Mouse (Mus musculus) midbrain, embryonic 11.5 days (tissue): ENCODE results near the gene Psmb5. TPM values are rescaled to one million over a fixed set of nuclear protein-coding genes. Genes with fewer than 3 reads are reported as not detected.
"Not testable (repeated sequence)": the region's sequence is repeated elsewhere in the genome, so short reads cannot be mapped to it uniquely, and the experiment has no call there.

Experiments
- ATAC-seq: fragments of 200-750 bp; cut with Nextera tagmentation; 2 replicates; pipeline ENCODE4 v1.8.0; 2017; ENCODE audit warnings: moderate TSS enrichment, moderate library complexity; ENCODE audit not compliant: low FRiP score
- DNase-seq: peaks from one replicate; pipeline ENCODE4 v3.0.0; 2015; ENCODE audit warnings: low spot score; ENCODE audit errors: missing footprints
- H3K27ac ChIP-seq: fragments of 300-500 bp; sonication (generic); 2 replicates; pipeline ENCODE4 v1.5.1; 2014; ENCODE audit warnings: low read depth, low read length
- H3K27me3 ChIP-seq: fragments of 300-500 bp; sonication (generic); 2 replicates; pipeline ENCODE4 v1.6.1; 2014; ENCODE audit warnings: mild to moderate bottlenecking, low read length, moderate library complexity, mixed read lengths; ENCODE audit not compliant: control insufficient read depth, insufficient read depth
- H3K36me3 ChIP-seq: fragments of 300-500 bp; sonication (generic); 2 replicates; pipeline ENCODE4 v1.6.1; 2014; ENCODE audit warnings: mild to moderate bottlenecking, low read length, moderate library complexity, mixed read lengths; ENCODE audit not compliant: control insufficient read depth, insufficient read depth
- H3K4me1 ChIP-seq: fragments of 300-500 bp; sonication (generic); 2 replicates; pipeline ENCODE4 v1.6.1; 2014; ENCODE audit warnings: low read length; ENCODE audit not compliant: control insufficient read depth, insufficient read depth
- H3K4me2 ChIP-seq: fragments of 300-500 bp; sonication (generic); 2 replicates; pipeline ENCODE4 v1.6.1; 2014; ENCODE audit warnings: mild to moderate bottlenecking, moderate library complexity
- H3K4me3 ChIP-seq: fragments of 300-500 bp; sonication (generic); 2 replicates; pipeline ENCODE4 v1.5.1; 2014; ENCODE audit warnings: low read depth, low read length
- H3K9ac ChIP-seq: fragments of 300-500 bp; sonication (generic); 2 replicates; pipeline ENCODE4 v1.6.1; 2014; ENCODE audit warnings: low read length
- H3K9me3 ChIP-seq: fragments of 300-500 bp; sonication (generic); 2 replicates; pipeline ENCODE4 v1.6.1; 2016; ENCODE audit warnings: low read length; ENCODE audit not compliant: control insufficient read depth
- whole genome bisulfite sequencing: fragments of 180-500 bp; shearing (Covaris S2); extraction: QIAGEN DNeasy Blood & Tissue Kit; methylation state at CpG from one replicate; pipeline ENCODE4 v1.1.7; 2014; 5-methylcytosine and 5-hydroxymethylcytosine counted together
- polyA plus RNA-seq: library from polyadenylated mRNA; unstranded; fragments of >200 nt; fragmentation: Nextera tagmentation; extraction: Ambion mirVana; gene quantifications from 2 replicates; pipeline ENCODE4 v1.2.1, GENCODE M21; 2014

Gene Psmb5
- polyA plus RNA-seq, 1 experiment from 2014 or later, result 453 TPM

- H3K27ac ChIP-seq, result no peak overlapping the region
- WGBS, result 90% methylated on average over 6 of the region's 6 CpGs
- no peak overlapping the region for H3K9ac ChIP-seq
- H3K9me3 ChIP-seq, result no peaks in the 10 kb centered on the region
- H3K4me2 ChIP-seq, result no peak overlapping the region
- ATAC-seq (no peak), DNase-seq (no peak)
- H3K4me3 ChIP-seq, result no peak overlapping the region
- H3K4me1 ChIP-seq, result no peaks in the 10 kb centered on the region
- no peaks in the 10 kb centered on the region for H3K27me3 ChIP-seq
- H3K36me3 ChIP-seq, result no peaks in the 10 kb centered on the region
Observed at GRCm38 (mm10) chr14:54623334-54623733, 5.5 kb upstream of the Psmb5 start.

- DNase-seq (no peak), ATAC-seq (no peak)
- 87% methylated on average over 1 of the region's 1 CpGs for WGBS
- H3K9me3 ChIP-seq, result no peaks in the 10 kb centered on the region
- H3K4me3 ChIP-seq, result no peak within 1 kb of the TSS
- peaks cover 2% of the 10 kb centered on the region; the same call in 1 of the 2 replicates for H3K36me3 ChIP-seq
- H3K4me1 ChIP-seq, result peaks cover 4% of the 10 kb centered on the region
- H3K27me3 ChIP-seq, result no peaks in the 10 kb centered on the region
- H3K27ac ChIP-seq, result no peak within 1 kb of the TSS
- H3K4me2 ChIP-seq, result no peak within 1 kb of the TSS
- no peak within 1 kb of the TSS for H3K9ac ChIP-seq
Observed at GRCm38 (mm10) chr14:54621133-54621532, 3.3 kb upstream of the Psmb5 start, which contains the start of gene Psmb11. Gene Psmb11 (plus strand): TSS chr14:54621433.

GRCm38 (mm10) chr14:54617152-54617896 lies 498 bp downstream of the Psmb5 start:
- no peaks in the 10 kb centered on the region for H3K27me3 ChIP-seq
- WGBS, result 2% methylated on average over 38 of the region's 38 CpGs
- H3K9ac ChIP-seq, result peak overlapping the region; percentile 92
- ATAC-seq, result peak; percentile 67
- H3K4me3 ChIP-seq, result peak overlapping the region; percentile 83
- peaks cover 5% of the 10 kb centered on the region; the same call in 1 of the 2 replicates for H3K36me3 ChIP-seq
- H3K4me2 ChIP-seq, result peak overlapping the region; percentile 54
- peaks cover 4% of the 10 kb centered on the region for H3K4me1 ChIP-seq
- H3K27ac ChIP-seq, result peak overlapping the region; percentile 11; the same call in 1 of the 2 replicates
- DNase-seq, result peak; percentile 92
- H3K9me3 ChIP-seq, result no peaks in the 10 kb centered on the region

- Histone ChIP-seq H3K4me2 (no peak overlapping the region), H3K9ac (no peak overlapping the region), H3K4me1 (peaks cover 4% of the 10 kb centered on the region), H3K4me3 (no peak overlapping the region; the same call in 1 of the 2 replicates), H3K27ac (no peak overlapping the region), H3K9me3 (no peaks in the 10 kb centered on the region), H3K27me3 (no peaks in the 10 kb centered on the region), H3K36me3 (peaks cover 7% of the 10 kb centered on the region; the same call in 1 of the 2 replicates)
- WGBS, result 94% methylated on average over 16 of the region's 16 CpGs
- no peak for ATAC-seq
- DNase-seq, result no peak
Observed at GRCm38 (mm10) chr14:54616226-54616825, 1.5 kb downstream of the Psmb5 start.

GRCm38 (mm10) chr14:54614130-54614529 lies 3.7 kb downstream of the Psmb5 start:
- not testable (repeated sequence) for H3K27me3 ChIP-seq, H3K27ac ChIP-seq, H3K4me1 ChIP-seq, ATAC-seq, H3K9ac ChIP-seq, H3K9me3 ChIP-seq, H3K4me3 ChIP-seq, H3K4me2 ChIP-seq, H3K36me3 ChIP-seq, DNase-seq
- 89% methylated on average over 15 of the region's 16 CpGs for WGBS

- Histone ChIP-seq H3K9me3 (no peaks in the 10 kb centered on the region), H3K27ac (no peak overlapping the region), H3K4me1 (no peaks in the 10 kb centered on the region), H3K27me3 (no peaks in the 10 kb centered on the region), H3K4me3 (no peak overlapping the region), H3K4me2 (no peak overlapping the region), H3K9ac (no peak overlapping the region), H3K36me3 (peaks cover 5% of the 10 kb centered on the region; the same call in 1 of the 2 replicates)
- ATAC-seq, result no peak
- DNase-seq, result no peak
- 82% methylated on average over 6 of the region's 6 CpGs for WGBS
Observed at GRCm38 (mm10) chr14:54610648-54611047, 7.2 kb downstream of the Psmb5 start.

- H3K27ac ChIP-seq, result no peak overlapping the region
- no peak overlapping the region for H3K9ac ChIP-seq
- WGBS, result 76% methylated on average over 4 of the region's 4 CpGs
- no peaks in the 10 kb centered on the region for H3K9me3 ChIP-seq
- no peak overlapping the region for H3K4me3 ChIP-seq
- no peaks in the 10 kb centered on the region for H3K27me3 ChIP-seq
- ATAC-seq (no peak), DNase-seq (no peak)
- peaks cover 2% of the 10 kb centered on the region; the same call in 1 of the 2 replicates for H3K4me1 ChIP-seq
- no peak overlapping the region for H3K4me2 ChIP-seq
- H3K36me3 ChIP-seq, result peaks cover 2% of the 10 kb centered on the region; the same call in 1 of the 2 replicates
Observed at GRCm38 (mm10) chr14:54609962-54610361, 7.9 kb downstream of the Psmb5 start.

- ATAC-seq (no peak), DNase-seq (no peak)
- Histone ChIP-seq H3K36me3 (peaks cover 2% of the 10 kb centered on the region; the same call in 1 of the 2 replicates), H3K4me3 (no peak overlapping the region), H3K4me1 (peaks cover 8% of the 10 kb centered on the region), H3K27ac (no peak overlapping the region), H3K4me2 (no peak overlapping the region), H3K9ac (no peak overlapping the region), H3K27me3 (no peaks in the 10 kb centered on the region), H3K9me3 (no peaks in the 10 kb centered on the region)
- 87% methylated on average over 4 of the region's 4 CpGs for WGBS
Observed at GRCm38 (mm10) chr14:54609245-54609644, 8.6 kb downstream of the Psmb5 start.

GRCm38 (mm10) chr14:54607226-54607625 lies 10.6 kb downstream of the Psmb5 start:
- Histone ChIP-seq H3K36me3 (peaks cover 2% of the 10 kb centered on the region; the same call in 1 of the 2 replicates), H3K9me3 (no peaks in the 10 kb centered on the region), H3K4me1 (peaks cover 13% of the 10 kb centered on the region), H3K9ac (no peak overlapping the region), H3K4me3 (no peak overlapping the region), H3K27me3 (no peaks in the 10 kb centered on the region), H3K27ac (no peak overlapping the region), H3K4me2 (no peak overlapping the region)
- ATAC-seq (no peak), DNase-seq (no peak)
- WGBS, result 53% methylated on average over 8 of the region's 8 CpGs
